Mouse (Mus musculus) right cerebral cortex, postnatal 14 days (tissue): ENCODE data around the gene Rdh16.
"Not testable (repeated sequence)": the region's sequence is repeated elsewhere in the genome, so short reads cannot be mapped to it uniquely, and the experiment has no call there.

Experiments used
- DNase-seq: peaks from one replicate; pipeline ENCODE4 v3.0.0; 2022

Gene Rdh16

DNA sequence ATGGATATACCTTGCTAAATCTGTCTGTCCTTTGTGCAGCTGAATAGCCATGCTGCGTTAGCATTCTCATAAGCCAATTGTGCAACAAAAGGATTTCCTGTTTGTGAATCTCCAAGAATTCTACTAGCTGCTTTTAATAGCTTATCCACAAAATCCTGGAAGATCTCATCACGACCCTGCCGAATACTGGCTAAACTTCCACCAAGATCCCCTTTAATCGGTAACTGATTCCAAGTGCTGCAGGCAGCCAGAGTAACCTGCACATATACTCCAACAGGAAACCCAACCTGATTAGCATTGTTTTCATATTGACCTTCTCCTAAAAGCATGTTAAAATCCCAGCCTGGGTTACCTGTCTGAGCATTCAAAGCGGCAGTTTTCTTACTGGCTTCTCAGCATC lies 34.3 kb downstream of the Rdh16 start:
- no peak for DNase-seq

DNA sequence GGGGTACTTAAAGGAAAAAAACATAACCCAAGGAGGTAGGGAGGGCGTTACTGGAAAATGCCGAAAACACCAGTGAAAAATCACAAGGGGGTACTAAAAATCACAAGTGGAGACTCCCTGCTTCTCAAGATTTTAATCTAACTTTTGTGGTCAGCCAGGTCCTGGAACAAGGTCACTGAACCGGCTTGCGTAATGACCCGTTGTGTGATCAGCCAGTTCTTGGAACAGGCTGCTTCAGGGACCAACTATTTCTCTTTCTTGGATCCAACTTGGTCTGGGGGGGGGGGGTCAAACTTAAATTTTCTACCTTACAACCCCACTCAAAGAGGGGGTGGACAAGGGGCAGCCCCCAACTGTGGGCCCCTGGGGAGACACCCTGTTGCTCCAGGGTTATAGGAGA lies 36.8 kb downstream of the Rdh16 start:
- not testable (repeated sequence) for DNase-seq

DNA sequence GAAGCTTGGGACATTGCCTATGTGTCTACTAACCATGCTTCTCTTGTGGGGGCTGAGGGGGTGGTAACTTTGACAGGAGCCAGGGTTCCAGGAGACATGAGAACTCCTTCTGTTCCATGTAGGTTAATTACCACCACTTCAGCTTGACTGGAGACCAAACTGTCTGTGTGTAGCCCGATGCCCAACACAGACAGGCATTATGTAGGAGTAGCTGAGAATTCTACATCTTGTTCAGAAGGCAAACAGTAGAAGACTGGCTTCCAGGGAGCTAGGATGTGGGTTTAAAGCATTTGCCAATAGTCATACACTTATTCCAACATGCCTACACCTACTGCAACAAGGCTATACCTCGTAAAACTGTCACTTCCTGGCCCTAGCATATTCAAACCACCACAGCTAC lies 37.6 kb downstream of the Rdh16 start:
- no peak for DNase-seq

DNA sequence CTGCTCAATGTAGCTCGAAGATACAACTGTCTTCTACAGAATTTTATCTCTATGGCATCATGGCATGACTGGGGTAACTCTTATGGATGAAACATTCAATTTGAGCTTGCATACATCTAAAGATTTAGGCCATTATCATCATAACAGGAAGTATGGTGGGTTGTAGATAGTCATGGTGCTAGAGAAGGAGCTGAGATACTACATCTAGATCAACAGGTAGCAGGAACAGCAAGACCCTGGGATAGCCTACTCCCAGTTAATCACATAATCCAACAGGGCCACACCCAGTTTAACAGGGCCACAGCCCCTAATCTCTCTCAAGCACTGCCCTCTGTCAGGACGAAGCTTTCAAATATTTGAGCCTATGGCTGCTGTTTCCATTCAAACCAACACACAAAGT lies 39.8 kb downstream of the Rdh16 start:
- DNase-seq: no peak

DNA sequence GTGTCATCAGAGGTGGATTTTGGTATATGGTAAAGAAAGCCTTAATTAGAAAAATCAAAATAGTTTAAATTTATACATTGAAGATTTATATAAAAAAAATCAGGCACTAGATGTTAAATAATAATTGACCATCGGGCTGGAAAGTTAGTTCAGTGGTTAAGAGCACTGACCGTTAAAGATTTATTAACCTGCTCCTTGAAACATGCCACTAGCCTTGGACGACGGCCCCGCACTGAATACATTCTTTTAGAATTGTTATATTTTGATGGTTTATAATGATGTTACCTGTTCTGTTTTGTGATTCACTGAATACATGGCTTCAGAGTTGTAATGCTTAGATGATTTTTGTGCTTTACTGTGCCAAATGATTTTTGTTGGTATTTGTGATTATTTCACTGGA lies 45.0 kb downstream of the Rdh16 start:
- DNase-seq: not testable (repeated sequence)

DNA sequence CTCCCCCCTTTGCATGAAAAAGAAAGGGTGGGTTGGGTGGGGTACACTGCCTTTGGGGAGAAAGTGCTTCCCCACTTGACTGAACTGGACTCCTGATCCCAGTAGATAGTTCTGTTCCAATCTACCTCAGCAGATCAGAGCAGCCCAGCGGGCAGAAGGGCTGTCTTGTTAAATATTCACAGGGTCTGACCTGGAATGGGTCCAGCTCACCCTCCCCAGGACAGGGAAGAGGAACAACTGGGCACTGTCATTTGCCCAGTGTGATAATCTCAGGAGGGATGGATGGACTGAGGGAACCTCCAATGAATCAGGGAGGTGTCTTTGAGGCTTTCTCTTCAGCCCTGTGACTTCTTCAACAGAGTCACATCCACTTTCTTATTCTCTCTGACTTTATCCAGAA lies 47.1 kb downstream of the Rdh16 start:
- DNase-seq: no peak

DNA sequence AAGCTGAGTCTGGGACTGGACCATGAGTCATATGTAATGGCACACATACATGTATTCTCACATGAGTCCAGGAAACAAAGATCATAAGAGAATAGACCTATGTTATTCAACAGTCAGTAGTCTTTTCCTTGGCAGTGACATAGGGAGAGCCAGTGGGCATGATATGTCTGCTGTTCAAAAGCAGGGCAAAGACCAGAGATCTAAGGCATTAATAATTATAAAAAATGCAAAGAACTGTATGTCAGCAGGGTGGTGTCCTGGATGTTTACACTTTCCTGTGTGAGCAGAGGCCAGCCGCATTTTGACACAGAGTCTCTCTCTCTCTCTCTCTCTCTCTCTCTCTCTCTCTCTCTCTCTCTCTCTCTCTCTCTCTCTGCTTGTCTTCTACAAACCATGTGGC lies 48.7 kb downstream of the Rdh16 start, which contains the start of gene Rdh19:
Gene Rdh19 (plus strand): TSS at position 301 of the 400 bp plus-strand sequence.
- DNase-seq: no peak

DNA sequence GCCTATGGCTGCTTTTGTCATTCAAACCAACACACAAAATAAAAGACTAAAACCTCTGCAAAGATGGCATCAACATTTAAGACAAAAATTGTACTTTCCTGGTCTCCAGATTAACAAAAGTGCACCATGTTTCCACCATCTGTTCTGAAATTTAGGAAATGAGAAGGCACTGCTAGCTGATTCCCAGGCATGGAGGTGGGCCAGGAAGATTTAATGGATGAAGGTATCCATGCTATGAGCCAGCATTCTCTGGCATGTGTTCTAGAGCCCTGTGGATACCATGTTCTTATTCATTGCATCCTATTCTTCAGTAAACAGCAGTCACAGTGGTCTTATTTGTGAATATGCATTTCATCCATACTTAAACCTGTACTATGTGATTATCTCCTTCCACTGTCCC lies 55.4 kb downstream of the Rdh16 start:
- DNase-seq: no peak

DNA sequence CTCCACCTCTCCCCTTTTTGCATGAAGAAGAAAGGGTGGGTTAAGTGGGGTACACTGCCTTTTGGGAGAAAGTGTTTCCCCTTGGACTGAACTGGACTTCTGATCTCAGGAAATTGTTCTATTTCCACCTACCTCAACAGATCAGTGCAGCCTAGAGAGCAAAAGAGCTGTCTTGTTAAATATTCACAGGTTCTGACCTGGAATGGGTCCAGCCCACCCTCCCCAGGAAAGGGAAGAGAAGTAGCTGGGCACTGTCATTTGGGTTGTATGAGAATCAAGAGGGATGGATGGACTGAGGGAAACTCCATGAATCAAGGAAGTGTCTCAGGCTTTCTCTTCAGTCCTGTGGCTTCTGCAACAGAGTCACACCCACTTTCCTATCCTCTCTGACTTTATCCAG lies 64.0 kb downstream of the Rdh16 start:
- DNase-seq: no peak

DNA sequence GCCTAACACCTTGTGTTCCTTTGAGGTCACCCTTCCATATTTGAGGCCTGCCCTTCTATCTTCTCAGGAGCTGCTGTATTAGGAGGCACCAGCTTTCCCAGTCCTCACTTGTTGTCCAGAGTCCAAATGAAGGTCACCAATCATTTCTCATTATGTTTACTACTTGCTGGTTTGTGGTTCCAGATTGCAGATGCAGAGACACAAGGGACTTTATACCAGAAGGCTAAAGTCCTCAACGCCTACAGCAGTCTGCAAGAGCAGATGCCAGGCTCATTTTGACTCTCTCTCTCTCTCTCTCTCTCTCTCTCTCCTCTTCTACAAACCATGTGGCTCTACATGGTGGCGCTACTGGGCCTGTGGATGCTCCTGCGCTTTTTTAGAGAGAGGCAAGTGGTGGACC lies 65.3 kb downstream of the Rdh16 start, which contains the start of gene Rdh16f2:
Gene Rdh16f2 (plus strand): TSS at position 243 of the 400 bp plus-strand sequence.
- DNase-seq: no peak

DNA sequence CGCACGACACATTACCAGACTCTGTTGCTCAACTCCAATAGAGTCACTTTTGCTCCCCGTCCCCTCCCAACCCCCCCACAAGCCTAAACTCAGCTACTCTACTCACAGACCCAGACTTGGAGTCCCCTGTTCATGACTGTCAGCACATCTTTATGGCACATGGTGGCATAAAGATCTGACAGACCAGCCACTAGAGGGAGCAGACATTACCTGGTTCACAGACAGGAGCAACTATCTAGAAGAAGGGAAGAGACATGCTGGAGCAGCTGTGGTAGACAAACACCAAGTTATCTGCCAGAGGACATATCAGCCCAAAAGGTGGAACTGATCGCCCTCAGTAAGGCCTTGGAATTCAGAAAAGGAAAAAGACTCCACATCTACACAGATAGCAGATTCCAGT lies 71.5 kb downstream of the Rdh16 start:
- no peak for DNase-seq

DNA sequence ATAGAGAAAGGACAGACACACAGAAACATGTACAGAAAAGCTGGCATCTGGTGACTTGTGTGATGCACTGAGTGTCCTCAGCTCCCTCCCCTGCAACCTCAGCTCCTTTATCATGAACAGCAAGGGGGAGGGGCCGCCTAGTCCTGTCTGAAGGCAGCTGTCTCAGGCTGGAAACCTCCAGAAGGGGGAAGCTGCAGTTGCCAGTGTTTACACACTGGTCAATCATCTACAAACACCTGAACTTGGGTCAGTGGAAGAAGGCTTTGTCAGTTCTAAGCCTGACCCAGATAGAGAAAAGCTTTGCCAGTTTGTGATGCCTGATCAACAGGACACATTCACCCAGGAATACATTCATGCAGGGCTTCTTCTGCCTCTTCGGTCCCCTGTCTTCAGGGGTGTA lies 76.7 kb downstream of the Rdh16 start:
- no peak for DNase-seq

DNA sequence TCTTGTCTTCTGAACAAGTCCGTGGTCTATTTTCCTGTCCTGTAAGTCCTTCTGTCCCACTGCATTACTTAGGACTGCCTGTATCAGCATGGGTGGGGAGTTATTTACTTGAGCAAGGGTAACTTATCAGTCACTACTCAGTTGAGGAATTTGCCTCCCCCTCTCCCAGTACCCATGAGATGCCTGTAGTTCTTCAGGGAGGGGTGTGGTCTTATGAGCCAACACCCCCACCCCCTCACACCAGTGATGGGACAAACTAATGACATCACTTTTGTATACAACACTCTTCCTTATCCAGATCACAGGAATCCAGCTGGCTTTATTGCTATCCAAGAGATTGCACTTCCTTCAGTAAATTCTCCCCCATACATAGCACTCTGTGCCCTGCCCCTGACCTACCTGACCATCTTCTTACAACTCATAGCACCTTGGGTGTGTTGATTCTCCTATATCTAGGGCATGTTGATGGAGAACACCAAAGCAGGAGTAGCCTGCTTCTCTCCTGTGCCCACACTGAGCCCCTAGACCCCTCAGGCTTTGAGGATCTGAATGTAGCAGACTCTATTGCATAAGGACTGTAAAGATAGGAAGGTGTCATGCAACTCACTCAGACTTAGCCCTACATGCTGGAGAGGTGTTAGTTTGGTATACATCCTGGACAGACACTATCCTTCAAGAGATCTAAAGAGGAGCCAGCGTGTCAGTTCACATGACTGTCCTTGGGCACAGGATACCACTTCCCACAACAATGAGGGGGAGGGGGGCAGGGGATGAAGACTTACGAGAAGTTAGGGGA lies 77.5 kb downstream of the Rdh16 start:
- no peak for DNase-seq

DNA sequence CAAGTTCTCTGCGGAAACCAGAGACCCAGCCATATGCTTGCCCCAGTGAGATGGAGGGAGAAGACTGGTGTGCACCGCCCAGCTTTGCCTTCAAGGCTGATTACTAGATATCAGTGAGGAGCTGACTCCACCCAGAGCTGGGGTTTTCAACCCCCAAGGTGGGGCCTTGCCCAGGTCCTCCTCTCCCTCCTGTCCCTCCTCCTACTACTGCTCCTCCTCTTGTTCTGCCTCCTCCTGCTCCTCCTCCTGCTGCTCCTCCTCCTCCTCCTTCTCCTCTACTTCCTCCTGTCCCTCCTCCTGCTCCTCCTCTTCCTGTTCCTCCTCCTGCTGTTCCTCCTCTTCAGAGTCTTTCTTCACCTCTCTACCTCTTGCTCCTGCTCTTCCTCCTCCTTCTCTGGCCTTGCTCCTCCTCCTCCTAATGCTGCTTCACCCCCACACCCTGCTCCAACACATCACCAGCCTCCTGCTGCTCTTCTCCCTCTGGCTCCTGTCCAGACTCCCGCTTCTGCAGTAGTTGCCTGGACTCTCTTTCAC lies 78.3 kb downstream of the Rdh16 start:
- DNase-seq: no peak

DNA sequence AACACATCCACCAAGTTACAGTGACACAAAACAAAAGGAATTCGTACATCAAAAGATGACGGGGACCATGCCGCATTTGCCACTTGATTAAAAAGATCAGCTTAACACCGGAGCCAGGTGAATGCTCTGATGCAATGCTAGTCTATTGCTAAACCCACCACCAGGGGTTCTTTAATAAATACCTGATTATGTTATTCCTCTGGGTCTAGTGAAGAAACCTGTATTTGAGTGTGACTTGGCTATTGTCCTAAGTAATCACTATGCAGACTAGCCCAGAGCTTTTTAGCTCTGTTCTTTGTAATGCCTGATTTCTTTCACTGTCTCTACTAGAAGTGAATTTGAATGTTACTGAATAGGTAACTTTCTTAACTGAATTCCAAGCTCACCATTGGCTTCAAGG lies 80.1 kb downstream of the Rdh16 start:
- no peak for DNase-seq

DNA sequence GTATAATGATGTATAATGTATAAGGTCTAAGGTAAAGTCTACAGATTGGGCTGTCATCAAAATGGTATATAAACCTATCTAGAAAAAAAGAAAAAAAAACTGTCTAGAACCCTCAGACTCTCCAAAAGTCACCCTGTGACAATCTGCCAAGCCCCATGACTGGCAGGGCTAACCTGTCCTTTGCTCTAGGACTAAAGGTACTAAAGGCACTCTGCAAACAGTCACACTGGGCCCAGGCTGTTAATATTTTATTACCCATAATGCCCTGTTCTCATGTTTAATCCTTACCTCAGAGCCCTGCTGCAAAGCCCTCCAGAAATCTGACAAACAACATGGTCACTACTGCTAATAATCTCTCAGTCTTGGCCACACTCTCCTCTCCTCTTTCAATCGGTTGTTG lies 85.6 kb downstream of the Rdh16 start:
- no peak for DNase-seq

DNA sequence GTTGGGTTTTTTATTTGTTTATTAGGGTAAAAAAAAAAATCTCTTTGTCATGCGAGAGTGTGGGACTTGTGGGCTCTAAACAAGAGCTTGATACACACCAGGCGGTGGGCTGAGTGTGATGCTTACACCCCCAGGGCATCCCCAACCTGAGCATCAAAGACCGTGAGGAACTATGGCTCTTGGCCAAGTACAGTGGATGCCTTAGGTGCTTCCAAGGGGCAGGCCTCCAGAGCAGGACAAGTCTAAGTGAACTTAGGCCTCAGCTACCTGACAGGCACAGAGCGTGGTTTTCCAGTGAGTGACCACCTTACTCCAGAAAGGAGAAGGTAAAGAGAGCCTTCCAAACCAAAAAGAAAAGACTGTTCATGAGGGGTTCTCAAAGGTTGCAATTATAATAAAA lies 86.0 kb downstream of the Rdh16 start:
- no peak for DNase-seq

DNA sequence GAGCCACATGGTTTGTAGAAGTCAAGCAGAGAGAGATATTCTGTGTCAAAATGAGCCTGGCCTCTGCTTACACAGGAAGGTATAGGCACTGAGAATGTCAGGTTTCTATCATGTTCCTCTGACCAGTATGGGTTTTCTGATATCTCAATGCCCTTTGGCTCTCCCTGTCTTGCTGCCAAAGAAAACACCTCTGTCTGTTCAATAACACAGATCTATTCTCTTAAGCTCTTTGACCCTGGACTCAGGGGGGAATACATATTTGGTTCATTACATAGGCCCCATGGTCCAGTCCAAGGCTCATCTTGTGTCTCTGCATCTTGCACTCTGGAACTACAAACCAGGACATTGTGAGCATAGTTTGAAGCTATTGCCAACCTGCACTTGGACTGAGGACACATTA lies 87.7 kb downstream of the Rdh16 start, which contains the start of gene Rdh7:
Gene Rdh7 (minus strand): TSS at position 213 of the 400 bp plus-strand sequence.
- DNase-seq: no peak

DNA sequence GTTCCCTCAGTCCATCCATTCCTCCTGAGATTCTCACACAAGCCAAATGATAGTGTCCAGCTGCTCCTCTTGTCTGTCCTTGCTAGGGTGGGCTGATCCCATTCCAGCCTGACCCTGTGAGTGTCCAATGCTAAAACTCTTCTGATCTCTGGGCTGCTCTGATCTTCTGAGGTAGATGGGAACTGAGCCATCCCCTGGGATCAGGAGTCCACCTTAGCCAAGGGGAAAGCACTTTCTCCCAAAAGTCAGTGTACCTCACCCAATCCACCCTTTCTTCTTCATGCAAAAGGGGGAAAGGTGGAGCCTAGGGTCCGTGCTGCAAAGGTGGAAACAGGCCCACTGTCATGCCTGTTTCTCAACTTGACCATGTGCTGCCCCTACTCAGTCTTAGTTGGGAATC lies 90.5 kb downstream of the Rdh16 start:
- DNase-seq: no peak

DNA sequence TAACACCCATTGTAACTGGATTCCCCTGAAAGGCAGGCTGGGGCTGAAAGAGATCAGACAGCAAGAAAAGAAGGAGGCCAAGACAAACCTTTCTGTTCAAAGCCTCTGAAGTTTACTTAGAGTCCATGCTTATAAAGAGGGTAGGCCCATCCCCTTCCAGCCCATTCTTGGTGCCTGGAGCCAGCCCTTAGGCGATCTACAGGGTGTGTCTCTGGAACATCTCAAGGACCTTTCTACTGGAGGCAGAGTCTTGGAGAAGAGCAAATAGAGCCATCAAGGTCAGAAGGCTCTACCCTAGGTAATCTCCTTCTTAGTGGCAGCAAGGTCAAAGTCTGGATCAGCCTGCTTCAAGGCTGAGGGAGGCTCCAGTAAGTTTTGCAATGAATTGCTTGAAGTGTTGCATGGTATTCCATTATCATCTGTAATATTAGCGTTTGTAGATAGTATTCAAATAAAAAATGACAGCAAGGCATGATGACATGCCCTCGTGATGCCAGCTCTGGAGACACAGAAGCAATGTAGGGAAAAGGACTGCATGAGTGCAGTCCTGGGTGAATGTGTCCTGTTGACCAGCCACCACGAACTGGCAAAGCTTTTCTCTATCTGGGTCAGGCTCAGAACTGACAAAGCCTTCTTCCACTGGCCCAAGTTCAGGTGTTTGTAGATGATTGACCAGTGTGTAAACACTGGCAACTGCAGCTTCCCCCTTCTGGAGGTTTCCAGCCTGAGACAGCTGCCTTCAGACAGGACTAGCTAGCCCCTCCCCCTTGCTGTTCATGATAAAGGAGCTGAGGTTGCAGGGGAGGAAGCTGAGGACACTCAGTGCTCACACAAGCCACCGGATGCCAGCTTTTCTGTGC lies 92.4 kb downstream of the Rdh16 start:
- not testable (repeated sequence) for DNase-seq
